Mouse (Mus musculus): ENCODE measurements around the gene Bud31. TPM values are rescaled to one million over a fixed set of nuclear protein-coding genes. Genes with fewer than 3 reads are reported as not detected.
A peak's percentile ranks its signal among the peaks of the same experiment; 100 is the strongest.
"Not testable (repeated sequence)": the region's sequence is repeated elsewhere in the genome, so short reads cannot be mapped to it uniquely, and the experiment has no call there.

The Bud31 gene
- total RNA-seq (2021): 10 to 100 TPM; 48.5 to 54.9 TPM
- long read RNA-seq, experiment 1, transcript Bud31-203 (6 exons, 928 nt): minor isoform, 5 of 26 reads
- long read RNA-seq, experiment 1, transcript Bud31-207 (6 exons, 867 nt): major isoform, 17 of 26 reads
- long read RNA-seq, experiment 1, partial matches to known transcripts: 2 of 26 reads
- long read RNA-seq, experiment 1, other reads (novel, unspliced or antisense): 2 of 26 reads
- long read RNA-seq, experiment 2, transcript Bud31-207 (6 exons, 867 nt): major isoform, 11 of 16 reads
- long read RNA-seq, experiment 2, partial matches to known transcripts: 0 of 16 reads
- long read RNA-seq, experiment 2, other reads (novel, unspliced or antisense): 1 of 16 reads

GRCm38 (mm10) chr5:145139571-145140519 lies at the start of gene Bud31, which contains the start of gene Pdap1:
TSS of gene Bud31 (plus strand) at chr5:145140362.
TSS of gene Pdap1 (minus strand) at chr5:145140238.
- peak; percentile 96 for DNase-seq (ENCODE audit: low spot score)

GRCm38 (mm10) chr5:145096195-145096594 lies 44.0 kb upstream of the Bud31 start:
- no peak for DNase-seq (ENCODE audit: low spot score)

GRCm38 (mm10) chr5:145098340-145098821 lies 41.8 kb upstream of the Bud31 start:
- DNase-seq (ENCODE audit: low spot score): no peak

- no peak for DNase-seq (ENCODE audit: low spot score)
Observed at GRCm38 (mm10) chr5:145100960-145101359, 39.2 kb upstream of the Bud31 start.

GRCm38 (mm10) chr5:145101451-145101850 lies 38.7 kb upstream of the Bud31 start:
- not testable (repeated sequence) for DNase-seq (ENCODE audit: low spot score)

GRCm38 (mm10) chr5:145102706-145103105 lies 37.5 kb upstream of the Bud31 start:
- DNase-seq (ENCODE audit: low spot score): no peak

GRCm38 (mm10) chr5:145104328-145104727 lies 35.8 kb upstream of the Bud31 start:
- DNase-seq (ENCODE audit: low spot score): no peak

GRCm38 (mm10) chr5:145105694-145106275 lies 34.4 kb upstream of the Bud31 start:
- no peak for DNase-seq (ENCODE audit: low spot score)

- DNase-seq (ENCODE audit: low spot score): no peak
Observed at GRCm38 (mm10) chr5:145110401-145110800, 29.8 kb upstream of the Bud31 start.

- no peak for DNase-seq (ENCODE audit: low spot score)
Observed at GRCm38 (mm10) chr5:145112566-145112965, 27.6 kb upstream of the Bud31 start.

- no peak for DNase-seq (ENCODE audit: low spot score)
Observed at GRCm38 (mm10) chr5:145113416-145113815, 26.7 kb upstream of the Bud31 start.

GRCm38 (mm10) chr5:145114071-145114605 lies 26.0 kb upstream of the Bud31 start, which contains the start of gene Arpc1b:
TSS of gene Arpc1b (plus strand) at chr5:145114215.
- peak; percentile 54 for DNase-seq (ENCODE audit: low spot score)

- DNase-seq (ENCODE audit: low spot score): peak; percentile 77
Observed at GRCm38 (mm10) chr5:145114606-145115473, 25.3 kb upstream of the Bud31 start.

GRCm38 (mm10) chr5:145115736-145116135 lies 24.4 kb upstream of the Bud31 start:
- DNase-seq (ENCODE audit: low spot score): no peak

GRCm38 (mm10) chr5:145116316-145116715 lies 23.8 kb upstream of the Bud31 start:
- DNase-seq (ENCODE audit: low spot score): peak; percentile 66

- DNase-seq (ENCODE audit: low spot score): peak; percentile 66
Observed at GRCm38 (mm10) chr5:145116916-145117315, 23.2 kb upstream of the Bud31 start.

GRCm38 (mm10) chr5:145118005-145118404 lies 22.2 kb upstream of the Bud31 start:
- DNase-seq (ENCODE audit: low spot score): no peak

GRCm38 (mm10) chr5:145118461-145118860 lies 21.7 kb upstream of the Bud31 start:
- no peak for DNase-seq (ENCODE audit: low spot score)

- DNase-seq (ENCODE audit: low spot score): no peak
Observed at GRCm38 (mm10) chr5:145119385-145119784, 20.8 kb upstream of the Bud31 start.

GRCm38 (mm10) chr5:145120921-145121320 lies 19.2 kb upstream of the Bud31 start:
- no peak for DNase-seq (ENCODE audit: low spot score)
